Comparison of ENCODE assay signal across 14 mouse cellular contexts in the genomic region with DNA sequence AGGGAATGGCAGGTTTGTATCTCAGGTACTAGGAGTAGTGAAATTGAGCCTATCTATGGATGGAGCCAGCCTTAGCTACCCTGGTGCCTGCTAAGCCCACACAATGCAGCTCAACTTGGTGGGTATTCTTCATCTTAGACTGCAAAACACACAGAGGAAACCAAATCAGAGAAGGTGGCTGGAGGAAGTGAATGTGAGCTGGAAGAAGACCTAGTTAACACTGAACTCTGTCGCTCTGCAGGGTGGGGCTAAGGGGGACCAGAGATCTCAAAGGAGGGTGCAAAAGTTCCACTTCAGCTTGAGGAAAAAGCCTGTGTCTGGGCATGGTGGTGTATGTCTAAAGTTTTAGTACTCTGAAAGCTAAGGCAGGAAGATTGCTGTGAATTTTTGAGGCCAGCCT. TPM values are rescaled to one million over a fixed set of nuclear protein-coding genes. Genes with fewer than 3 reads are reported as not detected.
A peak's percentile ranks its signal among the peaks of the same experiment; 100 is the strongest.
DNase-seq lines count a peak whose midpoint lies in the region; ATAC-seq and TF ChIP-seq lines count a peak whose summit lies in the region.
"Had no signal": no experiment of that assay in that cellular context is flagged by ENCODE, and none has a peak within 500 bp of the region (broad histone marks: within the 10 kb centered on the region; RNA-seq: fewer than 3 reads in every experiment).

No protein-coding gene starts in this region.

- H3K4me2 ChIP-seq in embryonic facial prominence, embryonic 13.5 days: no peak overlapping the region
- peak overlapping the region; percentile 64; the same call in 1 of the 2 replicates for H3K4me2 ChIP-seq in CH12.LX (ENCODE audit: insufficient read depth, low read depth, poor library complexity, severe bottlenecking)
- H3K4me2 ChIP-seq in intestine, postnatal 0 days (replicated peaks; ENCODE audit: low read depth): peak overlapping the region; percentile 70
- H3K4me2 ChIP-seq in stomach, embryonic 15.5 days: peak overlapping the region; percentile 47; the same call in 1 of the 2 replicates

- no peak overlapping the region for H3K27ac ChIP-seq in embryonic facial prominence, embryonic 13.5 days
- H3K27ac ChIP-seq in embryonic facial prominence, embryonic 10.5 days (replicated peaks): no peak overlapping the region
- no peak overlapping the region for H3K27ac ChIP-seq in CH12.LX (ENCODE audit: insufficient read depth, low read depth)
- peak overlapping the region; percentile 2; the same call in 1 of the 2 replicates for H3K27ac ChIP-seq in intestine, postnatal 0 days (ENCODE audit: low read depth, low read length)
- H3K27ac ChIP-seq in stomach, embryonic 15.5 days: no peak overlapping the region
- H3K27ac ChIP-seq: heart, adult 2 months; hindbrain, embryonic 14.5 days; kidney, embryonic 15.5 days had no signal

- no peaks in the 10 kb centered on the region for H3K36me3 ChIP-seq in embryonic facial prominence, embryonic 13.5 days
- no peaks in the 10 kb centered on the region for H3K36me3 ChIP-seq in embryonic facial prominence, embryonic 10.5 days (replicated peaks)
- no peaks in the 10 kb centered on the region for H3K36me3 ChIP-seq in CH12.LX (replicated peaks in 1 of 2; ENCODE audit: control insufficient read depth in 1 of 2, insufficient read depth in 1 of 2, low read length in 1 of 2)
- H3K36me3 ChIP-seq in intestine, postnatal 0 days (ENCODE audit: control insufficient read depth, insufficient read depth): peaks cover 29% of the 10 kb centered on the region
- no peaks in the 10 kb centered on the region for H3K36me3 ChIP-seq in stomach, embryonic 15.5 days
- H3K36me3 ChIP-seq: G1E; kidney, embryonic 15.5 days had no signal

- H3K9me3 ChIP-seq in embryonic facial prominence, embryonic 13.5 days: no peaks in the 10 kb centered on the region
- no peaks in the 10 kb centered on the region for H3K9me3 ChIP-seq in embryonic facial prominence, embryonic 10.5 days
- no peaks in the 10 kb centered on the region for H3K9me3 ChIP-seq in CH12.LX (replicated peaks; ENCODE audit: low read length)
- H3K9me3 ChIP-seq in intestine, postnatal 0 days (ENCODE audit: control insufficient read depth): no peaks in the 10 kb centered on the region
- H3K9me3 ChIP-seq in stomach, embryonic 15.5 days: no peaks in the 10 kb centered on the region
- H3K9me3 ChIP-seq: G1E; kidney, embryonic 15.5 days had no signal

- peaks cover 6% of the 10 kb centered on the region for H3K27me3 ChIP-seq in embryonic facial prominence, embryonic 13.5 days
- H3K27me3 ChIP-seq in embryonic facial prominence, embryonic 10.5 days (replicated peaks; ENCODE audit: low read depth, poor library complexity, severe bottlenecking): peaks cover 20% of the 10 kb centered on the region
- peaks cover 2% of the 10 kb centered on the region for H3K27me3 ChIP-seq in CH12.LX (replicated peaks)
- H3K27me3 ChIP-seq in intestine, postnatal 0 days (replicated peaks; ENCODE audit: control insufficient read depth, insufficient read depth, low read length): no peaks in the 10 kb centered on the region
- no peaks in the 10 kb centered on the region for H3K27me3 ChIP-seq in stomach, embryonic 15.5 days (replicated peaks)

- TF ChIP-seq POLR2A in CH12.LX (IDR thresholded peaks at IDR 0.05; ENCODE audit: low read depth, low read length): no peak

- whole genome bisulfite sequencing in embryonic facial prominence, embryonic 13.5 days: 67% methylated on average over 1 of the region's 1 CpGs
- 51% methylated on average over 1 of the region's 1 CpGs for WGBS in embryonic facial prominence, embryonic 10.5 days
- 29% methylated on average over 1 of the region's 1 CpGs for WGBS in intestine, postnatal 0 days
- WGBS in stomach, embryonic 15.5 days: 48% methylated on average over 1 of the region's 1 CpGs

- no peaks in the 10 kb centered on the region for H3K79me2 ChIP-seq in CH12.LX (replicated peaks; ENCODE audit: control insufficient read depth, extremely low read depth, insufficient read depth, poor library complexity, severe bottlenecking)

- no peak for DNase-seq in embryonic facial prominence, embryonic 10.5 days (ENCODE audit: low spot score)
- DNase-seq in CH12.LX (ENCODE audit: extremely low read depth): no peak
- DNase-seq in ovary, postnatal 14 days (ENCODE audit: low spot score): no peak
- no peak for DNase-seq in right cerebral cortex, postnatal 25 days
- DNase-seq in heart, postnatal 4 days: no peak
- DNase-seq: cerebellum, adult 18-20 months had no signal

- H3K4me3 ChIP-seq in embryonic facial prominence, embryonic 13.5 days: no peak overlapping the region
- H3K4me3 ChIP-seq in embryonic facial prominence, embryonic 10.5 days: no peak overlapping the region
- H3K4me3 ChIP-seq in CH12.LX (replicated peaks in 1 of 3; ENCODE audit: low read depth in 2 of 3, low read length in 2 of 3, poor library complexity in 1 of 3): no peak overlapping the region
- H3K4me3 ChIP-seq in intestine, postnatal 0 days (ENCODE audit: low read depth, low read length): no peak overlapping the region
- H3K4me3 ChIP-seq in stomach, embryonic 15.5 days (replicated peaks): no peak overlapping the region
- H3K4me3 ChIP-seq: heart, adult 2 months had no signal

- no peak for TF ChIP-seq RAD21 in CH12.LX (IDR thresholded peaks at IDR 0.05; ENCODE audit: low read depth, low read length)

- no peak for TF ChIP-seq EP300 in CH12.LX (IDR thresholded peaks at IDR 0.05; ENCODE audit: low read length)

- dilution Hi-C loops in CH12.LX (cut with MboI; ENCODE audit: extremely low pct_ligation_motif_present, extremely low pct_unique_long_range_greater_than_20kb, low sequenced_read_pairs): no loop called here

- in situ Hi-C loops in CH12.LX (cut with MboI; ENCODE audit: low pct_ligation_motif_present, low pct_unique_long_range_greater_than_20kb, low sequenced_read_pairs): no loop called here

- peaks cover 33% of the 10 kb centered on the region for H3K4me1 ChIP-seq in embryonic facial prominence, embryonic 13.5 days
- H3K4me1 ChIP-seq in embryonic facial prominence, embryonic 10.5 days: peaks cover 24% of the 10 kb centered on the region
- peaks cover 17 to 33% of the 10 kb centered on the region in 2 experiments for H3K4me1 ChIP-seq in CH12.LX (ENCODE audit: control insufficient read depth in 1 of 2, insufficient read depth in 2 of 2)
- H3K4me1 ChIP-seq in intestine, postnatal 0 days (replicated peaks; ENCODE audit: control insufficient read depth, insufficient read depth, low read length): peaks cover 9% of the 10 kb centered on the region
- peaks cover 29% of the 10 kb centered on the region for H3K4me1 ChIP-seq in stomach, embryonic 15.5 days

- ATAC-seq in embryonic facial prominence, embryonic 13.5 days (ENCODE audit: insufficient number of reproducible peaks, insufficient read depth, low FRiP score, low TSS enrichment, low read depth): no peak
- ATAC-seq in intestine, postnatal 0 days: no peak
- no peak for ATAC-seq in stomach, embryonic 15.5 days (ENCODE audit: insufficient read depth, low FRiP score, low read depth)

- H3K9ac ChIP-seq in embryonic facial prominence, embryonic 13.5 days: peak overlapping the region; percentile 37; the same call in 1 of the 2 replicates
- peak overlapping the region; percentile 68 for H3K9ac ChIP-seq in CH12.LX (ENCODE audit: insufficient read depth, low read depth)
- no peak overlapping the region for H3K9ac ChIP-seq in intestine, postnatal 0 days (ENCODE audit: low read depth, low read length)
- H3K9ac ChIP-seq in stomach, embryonic 15.5 days: no peak overlapping the region
- H3K9ac ChIP-seq: hindbrain, embryonic 14.5 days; kidney, embryonic 15.5 days had no signal

- no peak for TF ChIP-seq CTCF in CH12.LX (conservative IDR thresholded peaks at IDR 0.05 in 1 of 2, IDR thresholded peaks at IDR 0.05 in 1 of 2; ENCODE audit: low read depth in 2 of 2, low read length in 2 of 2)
- no peak for TF ChIP-seq CTCF in intestine, postnatal 0 days (IDR thresholded peaks at IDR 0.05; ENCODE audit: low read depth)

RNA-seq across cellular contexts. Expression of a gene that starts 6.7 kb away (rescaled TPM):
- polyA plus RNA-seq in embryonic facial prominence, embryonic 13.5 days (2015; fragmentation: Nextera tagmentation; extraction: Ambion mirVana): 33.4 and 37.7 TPM in 2 replicates
- polyA plus RNA-seq in embryonic facial prominence, embryonic 10.5 days (2016; fragmentation: Nextera tagmentation; extraction: Ambion mirVana): 9.0 and 11.1 TPM in 2 replicates
- 9.7 and 13.0 TPM in 2 replicates for total RNA-seq in CH12.LX (2012; rRNA removed)
- total RNA-seq in CH12.LX (2014; rRNA removed): 0.31 and 0.58 TPM in 2 replicates
- polyA plus RNA-seq in CH12.LX (2012; ENCODE audit: insufficient read length, low read depth): 0.35 and 0.43 TPM in 2 replicates
- 47.8 and 48.3 TPM in 2 replicates for polyA plus RNA-seq in intestine, postnatal 0 days (2015; fragmentation: Nextera tagmentation; extraction: Ambion mirVana)
- polyA plus RNA-seq in stomach, embryonic 15.5 days (2015; fragmentation: Nextera tagmentation; extraction: Ambion mirVana): 56.3 and 56.6 TPM in 2 replicates
- 1 to 10 TPM; 6.0 to 7.5 TPM for total RNA-seq in heart, postnatal 4 days (2021)

RNA-seq across cellular contexts. Expression of a gene that starts 8.2 kb away (rescaled TPM):
- polyA plus RNA-seq in embryonic facial prominence, embryonic 13.5 days (2015; fragmentation: Nextera tagmentation; extraction: Ambion mirVana): 18.9 and 19.2 TPM in 2 replicates
- polyA plus RNA-seq in embryonic facial prominence, embryonic 10.5 days (2016; fragmentation: Nextera tagmentation; extraction: Ambion mirVana): 16.4 and 18.0 TPM in 2 replicates
- total RNA-seq in CH12.LX (2012; rRNA removed): 20.8 and 22.4 TPM in 2 replicates
- 18.6 and 19.4 TPM in 2 replicates for total RNA-seq in CH12.LX (2014; rRNA removed)
- 6.5 and 9.1 TPM in 2 replicates for polyA plus RNA-seq in CH12.LX (2012; ENCODE audit: insufficient read length, low read depth)
- polyA plus RNA-seq in intestine, postnatal 0 days (2015; fragmentation: Nextera tagmentation; extraction: Ambion mirVana): 7.2 and 8.0 TPM in 2 replicates
- 14.6 and 16.3 TPM in 2 replicates for polyA plus RNA-seq in stomach, embryonic 15.5 days (2015; fragmentation: Nextera tagmentation; extraction: Ambion mirVana)
- 1 to 10 TPM; 5.3 to 7.8 TPM for total RNA-seq in heart, postnatal 4 days (2021)

RNA-seq across cellular contexts. Expression of a gene that starts 29.5 kb away (rescaled TPM):
- polyA plus RNA-seq in embryonic facial prominence, embryonic 13.5 days (2015; fragmentation: Nextera tagmentation; extraction: Ambion mirVana): 9.7 and 13.5 TPM in 2 replicates
- 10.2 and 10.6 TPM in 2 replicates for polyA plus RNA-seq in embryonic facial prominence, embryonic 10.5 days (2016; fragmentation: Nextera tagmentation; extraction: Ambion mirVana)
- total RNA-seq in CH12.LX (2012; rRNA removed) (17.8 and 20.9 TPM in 2 replicates), CH12.LX (2014; rRNA removed) (10.7 and 11.4 TPM in 2 replicates)
- polyA plus RNA-seq in CH12.LX (2012; ENCODE audit: insufficient read length, low read depth): 34.9 and 39.7 TPM in 2 replicates
- 1.7 and 1.8 TPM in 2 replicates for polyA plus RNA-seq in intestine, postnatal 0 days (2015; fragmentation: Nextera tagmentation; extraction: Ambion mirVana)
- polyA plus RNA-seq in stomach, embryonic 15.5 days (2015; fragmentation: Nextera tagmentation; extraction: Ambion mirVana): 6.8 and 8.5 TPM in 2 replicates
- total RNA-seq in heart, postnatal 4 days (2021): 10 to 100 TPM; 10.2 to 11.8 TPM

RNA-seq across cellular contexts. Expression of a gene that starts 41.9 kb away (rescaled TPM):
- polyA plus RNA-seq in embryonic facial prominence, embryonic 13.5 days (2015; fragmentation: Nextera tagmentation; extraction: Ambion mirVana): 3.4 and 4.7 TPM in 2 replicates
- 0.71 and 0.88 TPM in 2 replicates for polyA plus RNA-seq in embryonic facial prominence, embryonic 10.5 days (2016; fragmentation: Nextera tagmentation; extraction: Ambion mirVana)
- total RNA-seq in CH12.LX (2012; rRNA removed): 72.9 and 80.1 TPM in 2 replicates
- 68.8 and 76.0 TPM in 2 replicates for total RNA-seq in CH12.LX (2014; rRNA removed)
- polyA plus RNA-seq in CH12.LX (2012; ENCODE audit: insufficient read length, low read depth): 60.9 and 96.4 TPM in 2 replicates
- 2.5 and 3.2 TPM in 2 replicates for polyA plus RNA-seq in intestine, postnatal 0 days (2015; fragmentation: Nextera tagmentation; extraction: Ambion mirVana)
- 3.9 and 5.6 TPM in 2 replicates for polyA plus RNA-seq in stomach, embryonic 15.5 days (2015; fragmentation: Nextera tagmentation; extraction: Ambion mirVana)
- total RNA-seq in heart, postnatal 4 days (2021): 1 to 10 TPM; 1.0 to 1.4 TPM

RNA-seq across cellular contexts. Expression of a gene that starts 47.9 kb away (rescaled TPM):
- polyA plus RNA-seq in embryonic facial prominence, embryonic 13.5 days (2015; fragmentation: Nextera tagmentation; extraction: Ambion mirVana): 6.7 and 9.4 TPM in 2 replicates
- 0.31 and 0.66 TPM in 2 replicates for polyA plus RNA-seq in embryonic facial prominence, embryonic 10.5 days (2016; fragmentation: Nextera tagmentation; extraction: Ambion mirVana)
- total RNA-seq in CH12.LX (2012; rRNA removed) (10.1 and 10.2 TPM in 2 replicates), CH12.LX (2014; rRNA removed) (14.1 and 14.6 TPM in 2 replicates)
- polyA plus RNA-seq in CH12.LX (2012; ENCODE audit: insufficient read length, low read depth): 7.8 and 12.3 TPM in 2 replicates
- polyA plus RNA-seq in intestine, postnatal 0 days (2015; fragmentation: Nextera tagmentation; extraction: Ambion mirVana): 1.7 and 2.5 TPM in 2 replicates
- 10.3 and 12.5 TPM in 2 replicates for polyA plus RNA-seq in stomach, embryonic 15.5 days (2015; fragmentation: Nextera tagmentation; extraction: Ambion mirVana)
- 1 to 10 TPM; 8.3 to 9.7 TPM for total RNA-seq in heart, postnatal 4 days (2021)
- total RNA-seq: megakaryocyte-erythroid progenitor cell, adult 5-6 weeks had no signal

Comparison
In these comparisons a context has a peak if more than half of its experiments do, and no peak if none do; other contexts are left out.
1. H3K9ac ChIP-seq: peak in embryonic facial prominence, embryonic 13.5 days (single experiment) and CH12.LX (single experiment); none in intestine, postnatal 0 days (single experiment) and stomach, embryonic 15.5 days (single experiment).